ENCODE assay signal across 8 mouse cellular contexts in genomic region chr5:117304947-117305346, GRCm38 (mm10). TPM values are rescaled to one million over a fixed set of nuclear protein-coding genes. Genes with fewer than 3 reads are reported as not detected.
DNase-seq lines count a peak whose midpoint lies in the region; ATAC-seq lines count a peak whose summit lies in the region.

No protein-coding gene starts in this region.

- 77% methylated on average over 7 of the region's 7 CpGs for WGBS in neural tube, embryonic 15.5 days
- WGBS in lung, embryonic 16.5 days, result 55% methylated on average over 7 of the region's 7 CpGs

- H3K4me1 ChIP-seq in neural tube, embryonic 15.5 days, result no peaks in the 10 kb centered on the region
- H3K4me1 ChIP-seq in lung, embryonic 16.5 days (replicated peaks; ENCODE audit: control insufficient read depth, insufficient read depth, low read length), result peaks cover 3% of the 10 kb centered on the region; the same call in 1 of the 2 replicates

- no peak overlapping the region for H3K27ac ChIP-seq in neural tube, embryonic 15.5 days (replicated peaks)
- no peak overlapping the region for H3K27ac ChIP-seq in lung, embryonic 16.5 days (ENCODE audit: low read length)

- no peak overlapping the region for H3K9ac ChIP-seq in neural tube, embryonic 15.5 days (replicated peaks)
- H3K9ac ChIP-seq in lung, embryonic 16.5 days (ENCODE audit: low read length), result no peak overlapping the region

- no peaks in the 10 kb centered on the region for H3K36me3 ChIP-seq in neural tube, embryonic 15.5 days
- H3K36me3 ChIP-seq in lung, embryonic 16.5 days (ENCODE audit: control insufficient read depth, insufficient read depth, low read length), result no peaks in the 10 kb centered on the region

- ATAC-seq in neural tube, embryonic 15.5 days (ENCODE audit: low FRiP score), result no peak
- ATAC-seq in frontal cortex, adult (ENCODE audit: low TSS enrichment), result peak; percentile 64; the same call in 1 of the 2 replicates
- peak; percentile 18; the same call in 1 of the 2 replicates for ATAC-seq in lung, embryonic 16.5 days (ENCODE audit: low read depth)

- DNase-seq in neural tube, embryonic 10.5 days (ENCODE audit: extremely low spot score, low spot score), result peak; percentile 59
- DNase-seq in c-Kit-positive CD71-negative TER-119-negative erythroid progenitor cells, embryonic 14.5 days (ENCODE audit: low read depth), result peak; percentile 65
- peak; percentile 89 for DNase-seq in kidney, postnatal 14 days
- peak; percentile 87 for DNase-seq in right cerebral cortex, postnatal 14 days
- DNase-seq in urinary bladder, postnatal 4 days (ENCODE audit: low spot score in 2 of 2), result peak; percentile 71 to 88

- no peaks in the 10 kb centered on the region for H3K27me3 ChIP-seq in neural tube, embryonic 15.5 days (replicated peaks)
- no peaks in the 10 kb centered on the region for H3K27me3 ChIP-seq in lung, embryonic 16.5 days (ENCODE audit: control insufficient read depth, insufficient read depth, low read depth, low read length)

- H3K9me3 ChIP-seq in neural tube, embryonic 15.5 days (replicated peaks), result no peaks in the 10 kb centered on the region
- no peaks in the 10 kb centered on the region for H3K9me3 ChIP-seq in lung, embryonic 16.5 days (ENCODE audit: control insufficient read depth, low read length)

- H3K4me3 ChIP-seq in neural tube, embryonic 15.5 days (replicated peaks), result no peak overlapping the region
- H3K4me3 ChIP-seq in lung, embryonic 16.5 days (ENCODE audit: low read length), result no peak overlapping the region

- H3K4me2 ChIP-seq in neural tube, embryonic 15.5 days, result no peak overlapping the region
- no peak overlapping the region for H3K4me2 ChIP-seq in lung, embryonic 16.5 days (ENCODE audit: low read depth, low read length)

RNA-seq across cellular contexts. Expression of gene Vsig10, which starts 13.9 kb away (rescaled TPM):
- 1.8 and 2.5 TPM in 2 replicates for polyA plus RNA-seq in neural tube, embryonic 15.5 days (2015; fragmentation: Nextera tagmentation; extraction: Ambion mirVana)
- polyA plus RNA-seq in lung, embryonic 16.5 days (2015; fragmentation: Nextera tagmentation; extraction: Ambion mirVana), result 18.2 and 20.0 TPM in 2 replicates

RNA-seq across cellular contexts. Expression of gene Pebp1, which starts 17.5 kb away (rescaled TPM):
- polyA plus RNA-seq in neural tube, embryonic 15.5 days (2015; fragmentation: Nextera tagmentation; extraction: Ambion mirVana), result 1,021 and 1,056 TPM in 2 replicates
- 649 and 667 TPM in 2 replicates for polyA plus RNA-seq in lung, embryonic 16.5 days (2015; fragmentation: Nextera tagmentation; extraction: Ambion mirVana)

RNA-seq across cellular contexts. Expression of gene Wsb2, which starts 52.2 kb away (rescaled TPM):
- polyA plus RNA-seq in neural tube, embryonic 15.5 days (2015; fragmentation: Nextera tagmentation; extraction: Ambion mirVana), result 255 and 299 TPM in 2 replicates
- polyA plus RNA-seq in lung, embryonic 16.5 days (2015; fragmentation: Nextera tagmentation; extraction: Ambion mirVana), result 38.1 and 45.0 TPM in 2 replicates
